Mouse (Mus musculus): ENCODE results near the gene Bpifc.

Bpifc gene

DNA sequence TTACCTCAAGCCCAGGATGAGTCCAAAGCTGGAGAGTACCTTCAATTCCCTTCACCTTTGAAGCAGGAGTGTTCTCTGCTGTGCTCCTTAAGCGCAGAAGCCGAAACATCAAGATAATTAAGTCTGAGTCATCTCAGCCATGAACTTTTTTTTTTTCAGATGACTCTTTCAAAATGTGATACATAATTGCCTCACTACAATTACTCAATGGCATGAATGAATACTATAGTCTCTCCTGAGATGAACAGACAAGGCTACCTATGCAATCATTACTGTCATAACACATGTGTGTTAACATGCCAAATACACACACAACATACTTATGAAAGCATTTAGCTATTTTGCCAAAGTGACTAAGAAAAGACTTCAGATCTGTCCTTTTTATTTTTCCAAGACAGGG lies at the start of gene Bpifc:
Gene Bpifc (minus strand): TSS at position 115 of the 400 bp plus-strand sequence.
- 93% methylated on average over 2 of the region's 2 CpGs for WGBS

DNA sequence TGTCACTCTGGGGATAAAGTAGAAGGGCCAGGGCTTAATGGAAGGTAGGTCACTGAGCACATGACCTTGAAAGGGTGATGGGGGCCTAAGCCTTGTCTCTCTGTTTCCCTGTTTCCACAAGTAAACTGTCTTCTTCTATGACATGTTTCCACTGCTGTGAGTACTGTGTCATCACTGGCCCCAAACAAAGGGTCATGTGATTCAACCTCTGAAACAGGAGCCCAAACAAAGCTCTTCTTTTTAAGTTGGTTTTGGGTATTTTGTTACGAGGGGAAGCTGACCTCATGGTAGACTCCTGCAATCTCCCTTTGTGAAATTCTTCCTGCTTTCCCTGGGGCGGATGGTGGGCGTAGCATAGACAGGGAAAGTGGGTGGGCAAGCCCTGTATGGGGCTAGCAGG lies 48.6 kb upstream of the Bpifc start:
- 67% methylated on average over 3 of the region's 3 CpGs for WGBS

DNA sequence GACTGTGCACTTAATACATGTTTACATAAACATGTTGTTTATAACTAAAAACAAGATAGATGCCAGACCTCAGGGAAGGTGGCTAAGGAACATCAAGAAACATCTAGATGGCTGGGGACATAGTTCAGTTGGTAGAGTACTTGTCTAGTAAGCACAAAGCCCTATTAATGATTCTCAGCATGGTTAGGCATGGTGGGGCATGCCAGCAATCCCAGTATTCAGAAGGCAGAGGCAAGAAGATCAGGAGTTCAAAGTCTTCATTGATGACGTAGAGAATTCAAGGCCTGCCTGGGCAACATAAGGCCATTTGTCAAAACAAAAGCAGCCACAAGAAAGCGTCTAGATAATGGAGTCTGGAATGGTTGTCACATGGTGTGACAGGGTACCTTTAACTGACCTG lies 46.0 kb upstream of the Bpifc start:
- WGBS: 76% methylated on average over 2 of the region's 2 CpGs

DNA sequence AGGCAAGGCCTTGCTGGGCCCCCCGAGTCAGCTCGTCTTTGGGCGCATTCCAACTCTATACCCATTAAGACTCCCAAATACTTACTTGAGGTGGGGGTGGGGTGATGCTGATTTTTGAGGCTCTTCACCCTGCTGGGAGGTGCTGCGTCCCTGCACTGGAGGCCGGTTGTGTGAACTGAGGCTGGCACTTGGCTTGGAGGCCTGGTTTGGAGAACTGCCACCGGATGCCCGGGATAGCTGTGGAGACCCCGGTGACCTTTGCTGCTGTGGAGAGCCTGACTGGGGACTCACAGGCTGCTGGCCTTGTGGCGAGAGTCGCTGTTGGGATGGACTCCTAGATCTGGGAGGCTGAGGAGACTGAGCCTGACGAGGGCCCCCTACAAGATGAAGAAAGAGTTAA lies 45.6 kb upstream of the Bpifc start:
- 88% methylated on average over 11 of the region's 11 CpGs for WGBS

DNA sequence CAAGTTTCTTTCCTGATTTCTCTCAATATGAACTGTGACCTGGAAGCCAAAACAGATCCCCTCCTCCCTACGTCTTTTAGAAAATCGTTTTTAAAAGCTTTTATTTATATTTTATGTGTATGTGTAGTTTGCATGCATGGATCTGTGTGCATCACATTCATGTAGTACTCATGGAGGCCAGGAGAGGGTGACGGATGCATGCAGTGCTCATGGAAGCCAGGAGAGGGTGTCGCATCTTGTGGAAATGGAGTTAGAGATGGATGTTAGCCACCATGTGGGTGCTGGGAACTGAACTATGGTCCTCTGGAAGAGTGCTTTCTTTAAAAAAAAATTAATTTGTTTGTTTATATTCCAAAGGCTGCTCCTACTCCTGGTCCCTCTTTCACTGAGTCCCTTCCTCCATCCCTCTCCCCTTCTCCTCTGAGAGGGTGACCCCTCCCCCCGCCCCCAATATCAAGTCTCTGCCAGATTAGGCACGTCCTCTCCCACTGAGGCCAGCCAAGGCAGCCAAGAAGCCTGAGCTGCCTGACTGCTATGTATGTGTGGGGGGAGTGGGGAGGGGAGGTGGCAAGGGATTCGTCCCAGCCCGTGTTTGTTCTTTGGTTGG lies 44.7 kb upstream of the Bpifc start:
- 85% methylated on average over 8 of the region's 8 CpGs for WGBS

DNA sequence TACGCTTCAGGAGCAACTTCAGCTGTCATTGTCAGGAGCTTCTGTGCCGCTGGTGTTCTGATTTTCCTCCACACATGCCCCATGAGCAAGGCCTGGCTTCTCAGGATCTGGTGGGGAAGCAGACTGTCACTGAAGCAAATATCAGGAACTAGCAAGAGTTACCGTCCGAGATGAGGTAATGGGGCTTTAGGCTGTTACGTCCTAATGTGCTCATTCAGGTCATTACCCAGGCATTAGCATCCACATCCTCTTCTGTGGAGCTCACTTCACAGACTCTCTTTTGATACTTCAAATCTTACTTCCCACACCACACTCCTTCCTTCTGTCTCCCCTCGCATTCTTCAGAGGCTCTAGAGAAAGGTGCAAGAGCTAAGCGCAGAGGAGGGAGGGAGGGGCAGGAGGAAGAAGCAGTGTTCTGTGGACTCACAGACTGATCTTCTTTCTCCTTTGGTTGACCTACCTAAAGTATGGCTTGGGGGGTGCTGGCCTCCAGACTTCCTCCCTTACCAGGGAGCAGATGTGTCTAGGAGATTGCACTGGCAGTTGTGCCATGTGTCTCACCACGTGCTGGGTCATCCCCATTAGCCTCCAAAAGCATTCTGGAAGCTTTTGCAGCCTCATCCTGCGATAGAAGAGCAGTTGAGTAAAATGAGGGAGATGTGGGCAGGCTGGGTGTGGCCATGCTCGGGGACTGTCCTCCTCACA lies 41.3 kb upstream of the Bpifc start:
- 77% methylated on average over 10 of the region's 10 CpGs for WGBS

DNA sequence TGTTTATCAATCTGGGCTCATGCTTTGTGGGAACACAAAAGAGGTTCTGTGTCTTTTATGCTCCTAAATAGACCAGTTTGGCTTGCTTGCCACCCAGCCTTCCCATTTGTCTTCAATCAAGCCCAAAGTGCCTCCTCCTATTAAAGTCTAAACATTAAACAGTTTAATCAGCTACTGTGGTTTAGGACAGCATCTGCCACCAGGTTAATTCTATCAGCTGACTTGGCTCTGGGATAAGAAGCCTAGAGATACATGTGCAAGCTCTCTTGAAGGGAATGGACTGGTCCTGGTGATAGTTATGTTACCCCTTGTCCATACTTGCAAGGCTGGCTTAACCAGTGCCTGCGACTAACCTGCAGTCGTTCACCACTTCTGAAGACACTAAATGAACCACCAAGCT lies 38.8 kb upstream of the Bpifc start:
- 89% methylated on average over 2 of the region's 2 CpGs for WGBS

DNA sequence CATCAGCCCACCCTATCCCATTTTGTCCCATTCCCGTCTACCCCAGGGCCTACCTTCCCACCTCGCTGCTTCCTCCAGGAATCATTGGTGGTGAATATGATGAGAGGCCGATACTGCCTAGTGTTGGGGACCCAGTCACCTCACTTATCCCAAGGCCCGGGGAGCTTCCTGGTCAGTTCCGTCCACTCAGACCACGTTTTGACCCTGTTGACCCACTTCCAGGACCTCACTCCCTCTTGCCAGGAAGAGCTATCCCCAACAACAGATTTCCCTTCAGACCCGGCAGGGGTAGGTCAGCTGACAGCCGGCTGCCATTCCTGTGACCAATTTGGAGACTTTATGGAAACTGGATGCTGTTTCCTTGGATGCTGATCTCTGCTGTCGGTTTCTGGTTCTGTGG lies 36.1 kb upstream of the Bpifc start:
- 87% methylated on average over 9 of the region's 9 CpGs for WGBS

DNA sequence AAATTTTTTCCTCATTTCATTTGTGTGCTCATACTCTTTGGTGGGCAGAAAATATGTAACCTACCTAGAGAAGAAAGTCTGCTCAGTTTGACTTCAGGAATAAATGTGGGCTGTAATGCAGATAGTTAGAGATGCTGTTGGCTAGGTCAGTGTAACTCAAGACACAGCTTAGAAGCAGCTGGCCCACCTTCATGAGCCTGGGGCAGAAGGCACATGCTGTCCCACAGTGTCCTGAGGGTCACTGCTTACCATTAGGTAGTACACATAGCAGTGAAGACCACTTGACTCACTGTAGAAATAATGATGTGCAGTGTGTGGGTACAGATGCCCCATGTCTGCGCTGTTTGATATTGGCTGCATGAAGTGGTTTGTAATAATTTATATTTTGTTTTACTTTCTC lies 34.7 kb upstream of the Bpifc start:
- 96% methylated on average over 1 of the region's 1 CpGs for WGBS

DNA sequence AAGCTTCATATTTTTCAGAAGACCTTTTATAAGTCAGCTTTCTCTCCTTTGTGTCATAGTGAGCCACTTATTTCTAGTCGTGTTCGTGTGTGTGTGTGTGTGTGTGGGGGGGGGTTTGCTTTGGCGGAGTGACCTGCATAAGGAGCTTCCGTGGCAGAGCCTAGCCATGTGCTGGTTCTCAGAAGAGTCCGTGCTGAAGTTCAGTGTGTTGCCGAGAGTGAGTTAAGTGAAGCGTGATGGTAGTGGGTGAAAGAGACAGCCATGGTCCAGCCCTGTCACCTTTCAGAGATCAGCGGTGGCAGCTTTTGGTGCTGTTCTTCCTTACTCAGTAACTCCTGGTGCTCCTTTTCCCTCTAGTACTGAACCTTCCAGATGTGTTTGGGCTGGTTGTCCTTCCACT lies 32.4 kb upstream of the Bpifc start:
- 85% methylated on average over 8 of the region's 8 CpGs for WGBS

DNA sequence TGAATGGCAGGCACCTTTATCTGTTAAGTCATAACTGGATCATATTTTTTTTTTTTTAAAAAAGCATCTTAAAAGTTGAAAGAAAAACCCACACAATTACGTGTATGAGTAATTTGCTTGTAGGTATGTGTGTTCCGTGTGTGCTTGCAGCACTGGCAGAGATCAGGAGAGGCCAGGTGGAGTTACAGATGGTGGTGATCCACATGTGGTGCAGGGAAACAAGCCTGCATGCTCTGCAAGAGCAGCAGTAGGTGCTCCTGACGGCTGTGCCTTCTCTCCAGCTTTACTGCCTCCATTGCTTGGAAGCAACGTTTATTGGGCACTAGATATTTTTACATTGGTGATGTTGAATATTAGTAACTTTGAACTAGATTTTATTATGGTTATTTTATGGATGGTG lies 32.0 kb upstream of the Bpifc start:
- 66% methylated on average over 4 of the region's 4 CpGs for WGBS

DNA sequence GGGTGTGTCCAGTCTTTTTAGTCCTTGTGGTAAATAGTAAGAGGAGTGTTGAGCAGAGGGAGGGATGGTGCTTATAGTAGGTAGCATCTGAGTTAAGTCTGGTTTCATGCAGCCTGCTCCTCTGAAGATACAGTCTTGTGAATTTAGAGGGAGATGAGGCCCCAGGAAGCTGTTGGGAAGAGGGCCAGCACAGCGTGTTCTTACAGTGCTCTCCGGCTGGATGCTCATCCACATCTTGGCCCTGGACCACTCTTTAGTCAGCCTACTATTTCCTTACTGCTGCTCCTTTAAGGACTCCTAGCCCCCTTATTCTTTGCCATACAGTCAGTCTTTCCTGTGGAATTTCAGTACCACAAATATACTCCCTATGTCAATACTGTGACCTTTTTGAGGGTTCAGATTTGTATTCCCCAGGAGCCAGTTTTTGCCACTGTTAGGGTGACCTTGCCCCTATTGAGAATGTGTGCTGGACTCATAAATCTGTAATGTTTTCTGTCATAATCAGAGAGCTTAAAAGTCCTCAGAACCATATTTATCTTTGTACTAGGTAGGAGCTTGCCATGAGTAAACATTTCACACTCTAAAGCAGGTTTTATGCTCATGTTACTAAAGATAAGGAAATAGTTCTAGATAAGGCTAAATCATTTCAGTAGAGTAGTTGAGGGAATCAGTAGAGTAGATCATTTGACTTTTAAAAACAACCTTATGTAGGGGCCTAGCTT lies 22.5 kb upstream of the Bpifc start:
- 70% methylated on average over 2 of the region's 2 CpGs for WGBS

DNA sequence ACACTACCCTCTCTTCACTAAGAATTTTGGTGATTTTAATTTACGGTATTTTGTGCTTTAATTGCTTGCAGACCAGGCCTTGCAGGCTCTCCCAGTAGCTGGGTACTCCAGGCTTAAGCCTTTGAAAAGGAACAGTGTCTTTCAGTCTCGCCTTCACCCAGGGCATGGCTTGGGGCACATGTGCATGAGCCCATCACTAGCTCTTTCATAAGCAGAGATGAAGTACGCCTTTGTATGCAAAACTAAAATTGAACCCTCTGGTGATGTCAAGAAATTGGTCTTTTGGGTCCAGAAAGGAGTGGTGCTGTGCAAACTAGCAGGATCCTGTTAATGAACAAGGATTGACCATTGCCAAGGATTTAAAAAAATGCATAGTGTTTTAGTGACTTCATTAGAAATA lies 20.8 kb upstream of the Bpifc start:
- WGBS: 77% methylated on average over 3 of the region's 3 CpGs

DNA sequence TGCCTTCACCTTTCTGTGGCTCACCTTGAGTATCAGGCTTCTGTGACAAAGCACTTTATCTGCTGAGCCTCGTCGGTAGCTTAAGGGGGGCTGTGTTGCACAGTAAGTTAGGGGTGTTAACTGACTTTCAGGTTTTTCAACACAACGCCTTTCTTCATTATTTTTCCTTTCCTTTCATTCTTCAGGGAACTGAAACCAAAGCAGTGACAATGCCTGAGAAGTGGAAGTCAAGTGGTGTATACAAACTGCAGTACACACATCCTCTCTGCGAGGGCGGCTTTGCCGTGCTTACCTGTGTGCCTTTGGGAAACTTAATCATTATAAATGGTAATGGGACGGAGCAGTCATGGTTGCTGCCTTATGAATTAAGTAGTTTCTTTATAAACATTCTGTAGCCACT lies 19.0 kb upstream of the Bpifc start:
- 88% methylated on average over 7 of the region's 7 CpGs for WGBS

DNA sequence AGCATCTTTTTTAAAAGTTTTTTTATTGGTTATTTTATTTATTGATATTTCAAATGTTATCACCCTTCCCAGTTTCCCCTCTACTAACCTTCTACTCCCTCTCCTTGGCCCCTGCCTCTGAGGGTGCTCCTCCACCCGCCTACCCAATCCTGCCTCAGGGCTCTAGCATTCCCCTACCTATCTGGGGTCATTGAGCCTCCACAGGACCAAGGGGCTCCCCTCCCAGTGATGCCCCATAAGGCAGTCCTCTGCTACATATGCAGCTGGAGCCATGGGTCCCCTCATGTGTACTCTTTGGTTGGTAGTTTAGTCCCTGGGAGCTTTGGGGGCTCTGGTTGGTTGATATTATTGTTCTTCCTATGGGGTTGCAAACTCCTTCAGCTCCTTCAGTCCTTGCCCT lies 15.1 kb upstream of the Bpifc start:
- WGBS: 95% methylated on average over 1 of the region's 1 CpGs

DNA sequence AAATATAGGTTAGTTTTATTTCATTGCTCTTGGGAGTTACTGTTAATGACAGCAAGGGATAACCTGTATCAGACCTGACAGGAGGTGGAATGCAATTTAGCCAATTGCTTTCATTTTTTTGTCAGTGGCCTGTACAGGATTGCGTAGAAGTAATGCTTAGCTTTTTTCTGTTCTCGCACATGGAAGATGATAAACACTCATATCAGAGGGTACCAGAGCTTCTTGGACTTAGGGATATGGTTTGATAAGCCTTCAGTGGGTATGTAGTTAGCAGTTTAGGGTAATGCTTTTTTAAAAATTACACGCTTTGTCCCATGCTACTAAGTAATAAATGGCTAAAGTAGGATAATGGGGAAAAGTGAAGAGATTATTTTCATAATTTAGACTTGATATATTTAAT lies 14.7 kb upstream of the Bpifc start:
- over 99% methylated on average over 3 of the region's 3 CpGs for WGBS

DNA sequence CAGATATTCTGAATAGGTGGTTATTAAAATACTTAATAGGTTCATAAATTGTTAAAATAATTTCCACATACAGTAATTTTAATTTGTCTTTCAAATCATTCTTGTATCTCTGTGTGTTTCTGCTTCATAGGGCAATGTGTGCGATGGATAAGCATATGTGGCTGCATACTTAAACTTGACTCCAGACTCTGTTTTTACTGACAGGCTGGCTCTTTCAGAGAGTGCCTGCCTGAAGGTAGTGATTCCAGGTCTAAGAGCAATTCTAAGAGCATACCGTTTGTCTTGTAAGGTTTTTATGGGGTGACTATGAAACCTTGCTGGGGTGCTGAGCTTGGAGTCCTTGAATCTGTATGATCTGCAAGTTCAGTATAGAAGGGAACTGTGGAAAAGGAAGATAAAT lies 14.2 kb upstream of the Bpifc start:
- WGBS: 77% methylated on average over 2 of the region's 2 CpGs

DNA sequence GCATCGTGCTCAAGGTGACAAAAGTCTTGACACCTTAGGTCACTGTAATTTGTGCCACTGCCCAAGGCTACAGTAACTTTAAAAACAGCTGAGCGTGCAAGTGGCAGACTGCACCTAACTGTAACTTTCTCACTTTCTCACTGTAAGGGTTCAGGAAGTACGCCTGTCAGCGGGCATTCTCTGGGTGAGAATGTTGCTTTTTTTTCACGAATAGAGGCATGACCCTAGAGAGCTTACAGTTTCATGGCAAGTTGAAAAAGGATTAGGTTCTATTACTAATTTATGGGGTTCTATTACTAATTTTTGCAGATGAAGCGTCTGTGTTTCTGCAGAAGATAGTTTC lies 10.8 kb upstream of the Bpifc start:
- 6% methylated on average over 6 of the region's 6 CpGs for WGBS

DNA sequence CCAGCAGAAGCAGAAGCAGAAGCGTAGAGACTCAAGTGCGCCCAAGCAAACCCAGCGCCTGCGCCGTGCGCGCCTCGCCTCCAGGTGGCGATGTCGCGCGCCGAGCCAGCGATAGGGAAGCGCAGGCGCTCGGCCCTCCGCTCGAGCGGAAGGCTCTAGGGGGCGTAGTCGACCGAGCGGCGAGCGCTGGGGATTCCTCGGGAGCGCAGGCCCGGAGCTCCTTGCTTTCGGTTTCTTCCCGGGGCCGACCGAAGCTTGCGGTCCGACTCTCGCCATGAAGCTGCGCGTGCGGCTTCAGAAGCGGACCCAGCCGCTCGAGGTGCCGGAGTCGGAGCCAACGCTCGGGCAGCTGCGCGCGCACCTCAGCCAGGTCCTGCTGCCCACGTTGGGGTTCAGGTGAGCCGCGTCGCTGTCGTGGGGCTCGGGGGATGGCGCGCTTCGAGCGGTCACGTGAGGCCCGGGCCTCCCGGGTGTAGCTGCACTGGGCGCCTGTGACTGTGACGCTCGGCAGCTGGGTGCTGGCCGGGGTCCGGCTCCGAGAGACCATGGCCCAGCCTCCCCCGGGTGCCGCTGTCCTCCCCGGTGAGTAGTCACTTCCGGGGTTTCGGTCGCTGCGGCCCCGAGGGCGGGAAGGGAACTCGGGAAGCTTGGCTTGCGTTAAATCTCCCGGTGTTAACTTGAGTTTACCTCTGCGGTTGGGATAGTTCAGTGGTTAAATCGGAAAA lies 10.2 kb upstream of the Bpifc start, which contains the start of gene Fbxo7:
Gene Fbxo7 (plus strand): TSS at position 224 of the 725 bp plus-strand sequence.
- WGBS: under 1% methylated on average over 82 of the region's 82 CpGs

DNA sequence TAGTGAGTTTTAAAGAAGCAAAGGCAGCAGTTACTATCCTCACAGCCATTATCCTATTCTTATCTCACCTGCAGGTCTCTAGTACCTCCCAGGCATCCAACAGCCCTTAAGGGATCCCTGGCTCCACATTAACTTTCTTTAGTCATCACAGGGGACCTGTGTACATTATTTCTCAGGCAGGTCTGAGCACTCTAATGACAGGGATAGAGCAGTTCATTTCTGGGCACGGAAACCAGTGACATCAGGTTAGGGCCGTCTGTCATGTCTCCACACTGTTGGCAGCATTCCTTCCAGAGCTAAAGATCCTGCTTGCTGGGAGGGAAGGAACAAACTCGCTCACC lies 9.7 kb upstream of the Bpifc start:
- 1% methylated on average over 3 of the region's 3 CpGs for WGBS

DNA sequence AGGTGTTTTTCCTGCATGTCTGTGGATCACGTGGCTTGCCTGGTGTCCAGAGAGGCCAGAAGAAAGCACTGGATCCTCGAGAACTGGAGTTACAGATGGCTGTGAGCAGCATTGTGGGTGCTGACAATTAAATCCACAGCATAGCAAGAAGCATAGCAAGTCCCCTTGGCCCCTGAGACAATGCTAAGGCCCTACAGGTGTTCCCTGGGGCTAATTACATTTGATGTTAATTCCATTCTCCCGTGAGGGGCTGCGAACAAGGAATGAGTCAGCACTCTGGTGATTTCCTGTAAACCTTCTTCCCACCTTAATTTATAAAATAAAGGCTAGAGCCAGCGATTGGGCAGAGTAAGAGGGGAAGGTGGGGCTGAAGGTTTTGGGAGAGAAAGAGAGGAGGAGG lies 7.1 kb upstream of the Bpifc start:
- 64% methylated on average over 5 of the region's 5 CpGs for WGBS

DNA sequence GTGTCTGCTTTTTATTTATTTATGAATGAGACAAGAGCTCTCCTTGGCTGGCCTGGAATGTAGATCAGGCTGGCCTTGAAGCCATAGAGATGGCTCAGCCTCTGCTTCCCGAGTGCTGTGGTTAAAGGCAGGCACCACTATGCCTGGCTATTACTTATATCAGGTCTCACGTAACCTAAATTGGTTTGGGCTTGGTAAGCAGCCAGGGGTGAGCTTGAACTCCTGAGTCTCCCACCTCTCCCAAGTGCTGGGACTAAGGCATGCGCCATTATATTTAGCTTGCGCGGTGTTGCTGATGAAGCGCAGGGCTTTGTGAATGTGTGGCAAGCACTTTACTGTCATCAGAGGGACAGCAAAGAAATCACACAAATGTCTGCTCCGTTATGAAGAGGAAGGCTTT lies 6.1 kb upstream of the Bpifc start:
- 95% methylated on average over 7 of the region's 7 CpGs for WGBS

DNA sequence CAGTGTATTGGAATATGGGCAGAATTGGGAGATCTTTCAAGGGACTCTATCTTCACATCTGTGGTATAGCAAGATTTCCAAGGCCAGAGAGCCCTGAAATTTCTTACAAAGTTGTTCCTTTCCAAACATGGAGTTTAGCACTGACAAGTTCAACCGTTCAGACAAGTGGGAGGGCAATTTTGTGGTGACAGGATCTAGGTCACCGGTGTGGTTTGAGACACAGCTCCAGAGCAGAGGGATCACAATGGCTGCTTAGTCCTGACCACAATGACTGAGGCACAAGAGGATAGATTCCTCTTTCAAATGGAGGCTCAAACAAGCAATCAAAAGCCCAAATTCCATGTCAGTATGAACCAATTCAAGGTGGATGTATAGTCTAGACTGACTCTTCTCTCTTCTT lies 523 bp downstream of the Bpifc start:
- WGBS: 75% methylated on average over 2 of the region's 2 CpGs
